Mouse (Mus musculus) heart, adult 2 months (tissue): Measurements from ENCODE around the gene Ackr3.

Experiments
- CTCF ChIP-seq: fragments of 200-600 bp; IDR thresholded peaks from 2 replicates; pipeline ENCODE4 v1.8.1; 2022; ENCODE audit warnings: antibody characterized with exemption, mild to moderate bottlenecking, moderate library complexity
- EP300 ChIP-seq: fragments of 200-500 bp; IDR thresholded peaks from 2 replicates; pipeline ENCODE4 v1.6.1; 2011; ENCODE audit warnings: low read depth, low read length, control low read depth; ENCODE audit not compliant: insufficient read depth
- POLR2A ChIP-seq: fragments of 200-500 bp; IDR thresholded peaks from 2 replicates; pipeline ENCODE4 v1.6.1; 2011; ENCODE audit warnings: mild to moderate bottlenecking, low read depth, low read length, control low read depth; ENCODE audit not compliant: insufficient read depth

DNA sequence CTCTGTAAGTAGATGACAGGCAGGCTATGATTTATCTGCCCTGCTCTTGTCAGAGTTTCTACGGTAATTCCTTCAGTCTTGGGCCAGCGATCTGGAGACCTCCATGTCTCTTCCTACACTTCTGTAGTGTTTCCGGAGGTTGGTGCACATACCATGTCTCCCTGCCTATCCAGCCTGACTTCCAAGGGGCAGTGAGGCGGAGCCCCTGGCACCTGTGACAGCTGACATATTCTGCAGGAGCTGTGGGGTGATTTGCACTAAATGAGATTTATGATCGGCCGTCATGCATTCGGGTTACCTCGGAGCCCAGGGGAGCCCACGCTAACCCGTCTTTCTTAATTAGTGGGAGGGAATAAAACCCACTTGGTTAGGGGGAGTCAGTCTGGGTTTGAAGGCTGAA is 49.7 kb downstream of the Ackr3 start:
- TF ChIP-seq POLR2A (no peak), CTCF (no peak), EP300 (no peak)
